Mouse (Mus musculus) CD8-positive naive resting alpha-beta T cell, adult 2 months (primary cell): ENCODE results near the gene Vmn1r8.
"Not testable (repeated sequence)": the region's sequence is repeated elsewhere in the genome, so short reads cannot be mapped to it uniquely, and the experiment has no call there.

Source experiments
- DNase-seq, 2 experiments: peaks; one replicate each; pipeline ENCODE4 v3.0.0; 2022; ENCODE audit warnings: low read depth in 2 of 2, low spot score in 2 of 2

Vmn1r8 gene

DNA sequence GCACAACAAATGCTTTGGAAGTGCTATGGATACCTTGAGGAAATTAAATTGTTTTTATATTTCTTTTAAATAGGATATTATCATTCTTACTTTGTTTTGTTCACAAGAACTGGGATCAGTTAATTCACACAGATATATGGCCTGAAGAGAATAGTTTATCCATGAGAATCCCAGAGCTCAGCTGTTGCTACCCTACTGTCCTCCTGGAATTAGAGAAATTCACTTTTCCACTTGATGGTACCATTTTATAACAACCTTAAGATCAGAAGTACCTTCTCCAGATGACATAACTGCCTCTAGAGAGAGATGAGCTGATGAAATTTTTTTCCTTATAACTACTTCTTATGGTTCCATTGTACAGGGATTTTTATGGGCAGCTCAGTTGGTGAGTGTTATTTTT is at the start of gene Vmn1r8:
TSS of gene Vmn1r8 (plus strand) at position 301 of the 400 bp plus-strand sequence.
- DNase-seq, result no peak

DNA sequence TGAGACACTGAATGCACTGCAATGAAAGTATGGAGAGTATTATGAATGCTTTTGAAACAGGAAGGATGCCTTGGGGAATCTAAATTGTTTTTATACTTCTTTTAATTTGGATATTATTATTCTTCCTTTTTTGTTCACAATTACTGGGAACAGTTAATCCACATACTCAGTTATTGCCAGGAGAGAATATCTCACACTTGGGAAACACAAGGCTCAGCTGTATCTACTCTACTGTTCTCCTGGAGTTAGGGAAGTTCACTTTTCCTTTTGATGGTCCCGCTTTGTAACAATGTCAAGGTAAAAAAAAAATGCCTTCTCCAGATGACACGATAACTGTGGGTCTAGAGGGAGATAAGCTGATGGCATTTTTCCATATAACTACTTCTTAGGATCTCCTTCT is 35.1 kb upstream of the Vmn1r8 start, which contains the start of gene Vmn1r6:
TSS of gene Vmn1r6 (plus strand) at position 301 of the 400 bp plus-strand sequence.
- DNase-seq, result no peak

DNA sequence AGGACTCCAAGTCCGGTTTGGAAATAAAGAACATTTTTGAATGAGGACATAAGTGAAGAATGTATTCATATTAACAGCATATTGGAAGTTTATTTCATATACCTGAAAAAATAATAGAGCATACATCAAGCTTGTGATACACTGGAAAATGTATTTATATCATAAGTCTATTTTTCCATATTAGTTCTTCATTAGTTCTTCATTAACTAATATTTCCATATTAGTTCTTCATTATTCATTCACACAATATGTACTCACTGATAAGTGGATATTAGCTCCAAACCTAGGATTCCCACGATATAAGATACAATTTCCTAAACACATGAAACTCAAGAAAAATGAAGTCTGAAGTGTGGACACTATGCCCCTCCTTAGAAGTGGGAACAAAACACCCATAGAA is 6.9 kb upstream of the Vmn1r8 start, which contains the start of gene Vmn1r7:
TSS of gene Vmn1r7 (minus strand) at position 101 of the 400 bp plus-strand sequence.
- not testable (repeated sequence) for DNase-seq

DNA sequence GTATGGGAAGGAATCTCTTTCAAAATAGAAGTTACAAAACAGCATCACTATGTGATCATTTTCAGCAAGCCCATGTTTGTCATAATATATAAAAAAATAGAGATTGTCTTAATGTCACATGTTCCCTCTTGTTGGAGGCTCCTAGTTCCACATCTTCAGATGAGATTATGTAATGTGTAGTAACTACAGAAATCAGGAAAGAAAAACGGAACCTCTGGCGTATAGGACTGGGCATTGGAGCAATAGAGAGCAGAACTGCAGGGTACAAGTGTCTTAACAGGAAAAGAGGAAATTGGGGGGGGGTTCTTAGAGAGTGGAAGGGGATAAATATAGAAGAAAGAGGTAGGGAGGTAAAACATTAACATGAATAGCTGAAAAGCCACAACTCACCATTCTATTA is 2.6 kb downstream of the Vmn1r8 start:
- DNase-seq, result no peak

DNA sequence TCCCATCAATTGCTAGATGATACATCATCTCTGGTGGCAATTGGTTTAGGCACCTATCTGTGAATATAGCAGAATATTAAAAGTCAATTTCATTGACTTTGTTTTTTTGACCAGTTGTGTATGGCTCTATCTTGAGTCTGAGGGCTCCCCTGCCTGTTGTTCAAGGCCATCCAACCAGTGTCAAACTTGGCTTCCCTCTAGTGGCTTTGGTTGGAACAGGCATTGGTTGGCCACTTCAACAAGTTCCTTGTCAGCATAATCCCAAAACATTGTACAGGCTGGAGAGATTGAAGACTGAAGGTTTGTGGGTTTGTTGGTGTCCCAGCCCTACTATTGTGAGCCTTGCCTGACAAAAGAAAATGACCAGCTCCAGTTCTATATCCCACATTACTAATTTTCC is 31.6 kb downstream of the Vmn1r8 start:
- peak in 1 of 2 experiments; percentile 3 for DNase-seq

DNA sequence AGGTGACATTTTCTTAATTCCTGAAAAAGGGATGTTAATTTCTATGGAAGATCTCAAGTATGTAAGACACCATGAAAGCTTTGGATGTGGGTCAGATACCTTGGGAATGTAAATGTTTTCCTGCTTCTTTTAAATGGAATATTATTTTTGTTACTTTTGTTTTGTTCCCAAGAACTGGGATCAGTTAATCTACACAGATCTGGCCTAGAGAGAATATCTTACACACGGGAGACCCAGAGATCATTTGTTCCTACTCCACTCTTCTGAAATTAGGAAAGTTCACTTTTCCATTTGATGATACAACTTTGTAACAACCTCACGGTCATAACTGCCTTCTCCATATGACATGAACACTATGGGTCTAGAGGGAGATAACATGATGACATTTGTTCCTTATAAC is 34.4 kb downstream of the Vmn1r8 start, which contains the start of gene Vmn1r9:
TSS of gene Vmn1r9 (plus strand) at position 301 of the 400 bp plus-strand sequence.
- DNase-seq, result no peak
